Mouse (Mus musculus) cerebellum, postnatal 25 days (tissue): Measurements from ENCODE around the gene P2rx2.

Source experiments
- DNase-seq, 2 experiments: peaks; one replicate each; pipeline ENCODE4 v3.0.0; 2021; ENCODE audit warnings: mixed read lengths in 2 of 2

P2rx2 gene

DNA sequence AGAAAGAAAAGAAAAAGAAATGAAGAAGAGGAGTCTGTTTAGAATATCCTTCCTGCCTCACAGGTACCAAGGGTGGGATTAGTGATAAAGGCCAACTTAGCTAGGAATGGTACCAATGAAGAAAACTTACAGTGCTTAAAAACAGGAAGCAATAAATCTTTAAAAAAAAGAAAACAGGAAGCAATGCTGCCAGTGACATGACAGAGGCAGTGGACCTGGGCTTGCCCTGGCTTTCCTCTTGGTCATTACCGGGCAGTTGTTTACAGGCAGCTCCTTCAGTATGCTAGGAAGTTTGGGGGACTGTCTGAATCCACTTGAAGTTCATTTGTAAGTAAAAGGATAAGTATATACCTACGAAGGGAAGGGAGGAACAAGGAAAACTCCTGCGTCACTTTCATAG lies 12.5 kb downstream of the P2rx2 start:
- no peak for DNase-seq

DNA sequence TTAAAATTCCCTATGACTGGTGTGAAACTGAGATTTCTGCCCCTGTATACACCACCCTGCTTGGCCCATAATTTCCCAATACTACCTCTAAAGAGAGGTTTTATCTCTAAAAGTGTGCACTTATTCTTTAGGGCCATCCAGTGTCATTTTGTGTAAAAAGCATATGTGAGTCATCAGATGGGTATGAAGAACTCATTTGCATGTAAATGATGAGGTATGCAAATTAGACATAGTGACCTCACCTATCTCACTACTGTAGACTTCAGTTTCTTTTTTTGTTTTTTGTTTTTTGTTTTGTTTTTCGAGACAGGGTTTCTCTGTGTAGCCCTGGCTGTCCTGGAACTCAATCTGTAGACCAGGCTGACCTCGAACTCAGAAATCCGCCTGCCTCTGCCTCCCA lies 29.9 kb downstream of the P2rx2 start:
- no peak for DNase-seq

DNA sequence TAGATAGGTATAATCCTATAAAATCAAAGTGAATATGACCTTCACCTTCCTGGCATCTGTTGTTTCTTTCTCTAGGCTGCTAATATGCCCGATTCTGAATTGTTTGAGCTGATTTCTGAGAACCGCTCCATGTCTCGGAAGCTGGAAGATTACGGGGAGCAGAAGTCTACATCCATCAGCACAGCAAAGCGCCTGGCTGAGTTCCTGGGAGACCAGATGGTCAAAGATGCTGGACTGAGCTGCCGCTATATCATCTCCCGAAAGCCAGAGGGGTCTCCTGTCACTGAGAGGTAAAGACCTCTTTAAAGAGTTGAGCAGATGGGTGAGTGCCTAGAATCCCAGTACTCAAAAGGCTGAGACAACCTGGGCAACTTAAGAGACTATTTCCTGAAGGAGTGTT lies 34.2 kb downstream of the P2rx2 start:
- DNase-seq: peak; percentile 39 to 59

DNA sequence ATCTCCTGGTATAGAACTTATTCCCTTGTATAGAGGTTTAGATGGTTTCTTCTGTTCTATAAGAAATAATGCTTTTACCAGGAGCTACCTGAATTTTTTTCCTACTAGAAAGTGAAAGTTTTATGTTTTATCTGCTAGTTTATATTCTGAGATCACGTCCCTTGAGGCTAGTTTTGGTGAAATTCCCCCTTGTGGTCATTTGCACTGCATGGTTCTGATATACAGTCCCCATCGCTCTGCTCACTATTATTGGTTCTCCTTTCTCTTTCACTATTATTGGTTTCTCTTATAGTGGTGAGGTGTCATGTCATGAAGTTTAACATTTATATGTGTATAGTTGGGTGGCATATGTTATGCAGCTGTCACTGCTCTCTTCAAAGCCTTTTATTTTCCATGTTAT lies 42.4 kb downstream of the P2rx2 start:
- no peak for DNase-seq

- no peak for DNase-seq
Measured at GRCm38 (mm10) chr5:110296637-110297036, 46.4 kb downstream of the P2rx2 start.

DNA sequence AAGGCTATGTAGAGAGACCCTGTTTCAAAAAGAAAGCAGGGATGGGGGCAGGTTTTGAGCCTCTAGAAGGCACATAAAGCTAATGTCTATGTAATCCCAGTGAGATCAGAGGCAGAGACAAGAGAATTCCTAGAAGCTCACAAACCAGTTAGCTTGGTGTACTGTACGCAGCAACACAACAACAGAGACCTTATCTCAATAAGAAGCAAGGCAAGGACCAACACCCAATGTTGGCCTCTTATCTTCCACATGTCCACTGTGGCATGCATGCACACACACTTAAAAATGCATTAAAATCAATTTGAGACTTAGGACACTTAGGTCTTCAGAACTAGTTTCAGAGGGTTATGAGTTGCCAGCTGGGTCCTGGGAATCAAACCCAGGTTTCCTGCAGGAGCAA lies 51.4 kb downstream of the P2rx2 start:
- DNase-seq: no peak
